Mouse (Mus musculus): ENCODE results near the gene Bcl11a.
A peak's percentile ranks its signal among the peaks of the same experiment; 100 is the strongest.

Bcl11a gene

DNA sequence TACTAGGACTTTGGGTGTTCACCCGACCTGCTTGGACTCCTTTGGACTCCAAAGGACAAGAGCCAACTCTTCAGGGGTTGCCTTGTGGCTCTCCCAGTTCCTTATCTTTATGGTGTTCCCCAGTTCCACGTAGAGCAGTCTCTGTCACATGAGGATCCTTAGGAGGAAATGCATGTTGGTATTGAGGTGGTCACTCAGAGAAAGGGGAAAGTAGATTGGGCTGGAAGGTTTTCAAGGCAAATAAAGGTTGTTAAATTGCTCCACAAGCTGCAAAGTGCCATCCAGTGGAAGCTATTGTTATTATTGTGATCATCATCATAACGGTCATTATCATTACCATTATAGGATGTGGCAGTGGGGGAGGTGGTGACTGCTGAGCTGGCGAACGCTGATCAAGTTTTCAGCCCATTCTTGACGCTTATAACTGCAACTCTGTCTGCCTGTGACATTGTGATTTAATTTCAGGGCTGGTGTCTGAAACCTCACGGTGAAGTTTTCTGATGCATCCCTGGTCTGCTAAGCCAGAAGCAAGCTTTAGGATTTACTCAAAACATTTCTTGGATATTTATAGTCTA lies 52.4 kb downstream of the Bcl11a start:
- DNase-seq (ENCODE audit: low spot score in 2 of 2) = no peak

DNA sequence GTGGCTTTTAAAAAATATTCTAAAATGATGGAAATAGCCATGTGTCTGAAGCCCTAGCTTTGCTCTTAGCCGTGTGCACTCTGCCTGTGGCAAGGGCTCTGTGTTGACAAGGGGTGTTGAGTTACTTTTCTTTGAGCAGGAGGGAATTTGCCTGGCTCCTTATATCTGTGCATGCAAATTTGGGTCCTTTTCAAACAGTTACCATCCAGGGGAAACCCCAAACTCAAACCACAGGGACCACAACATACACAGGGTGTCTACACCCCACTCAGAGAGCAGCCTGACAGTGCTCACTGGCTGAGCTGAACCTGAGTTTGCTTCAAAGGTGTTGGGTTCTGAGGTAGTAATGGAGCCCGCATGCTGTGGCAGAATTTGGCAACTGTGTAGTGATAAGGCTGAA lies 54.0 kb downstream of the Bcl11a start:
- peak; percentile 84 to 87 for DNase-seq (ENCODE audit: low spot score in 2 of 2)

DNA sequence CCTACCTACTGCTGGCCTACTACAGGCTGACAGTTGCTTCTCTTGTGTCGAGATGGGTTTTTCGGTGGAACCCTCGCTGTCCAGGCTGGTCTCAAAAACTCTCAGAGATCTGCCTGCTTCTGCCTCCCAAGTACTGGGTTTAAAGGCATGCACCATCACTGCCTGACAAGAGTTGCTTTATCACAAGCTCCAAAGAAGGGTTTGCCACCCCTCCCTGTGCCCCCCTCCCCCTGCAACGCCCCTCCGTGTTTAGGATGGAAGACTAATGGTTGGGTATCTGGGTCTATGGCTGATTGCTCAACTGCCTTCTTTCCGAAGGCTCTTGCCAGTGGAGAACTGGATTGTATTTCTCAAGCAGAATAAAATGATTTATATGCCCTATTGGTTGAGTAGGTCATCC lies 54.5 kb downstream of the Bcl11a start:
- no peak for DNase-seq (ENCODE audit: low spot score in 2 of 2)

DNA sequence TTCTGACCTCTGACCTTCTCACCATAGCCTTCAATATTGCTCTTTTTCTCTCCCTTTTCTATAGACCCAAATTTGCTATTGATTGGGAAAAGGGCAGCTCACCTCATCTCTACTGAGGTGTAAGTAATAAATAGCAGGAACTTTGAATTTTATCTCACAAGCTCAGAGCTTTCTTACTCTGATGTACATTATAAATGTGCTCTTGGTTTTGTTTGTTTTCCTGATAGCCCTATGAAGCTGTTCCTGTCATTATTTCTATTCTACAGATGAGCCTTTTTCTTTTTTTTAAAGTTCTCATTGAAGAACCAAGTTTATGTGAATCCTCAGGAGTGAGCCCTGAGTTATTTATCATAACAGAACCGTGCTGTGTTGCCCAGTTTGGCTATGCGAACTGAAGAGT lies 55.0 kb downstream of the Bcl11a start:
- no peak for DNase-seq (ENCODE audit: low spot score in 2 of 2)

DNA sequence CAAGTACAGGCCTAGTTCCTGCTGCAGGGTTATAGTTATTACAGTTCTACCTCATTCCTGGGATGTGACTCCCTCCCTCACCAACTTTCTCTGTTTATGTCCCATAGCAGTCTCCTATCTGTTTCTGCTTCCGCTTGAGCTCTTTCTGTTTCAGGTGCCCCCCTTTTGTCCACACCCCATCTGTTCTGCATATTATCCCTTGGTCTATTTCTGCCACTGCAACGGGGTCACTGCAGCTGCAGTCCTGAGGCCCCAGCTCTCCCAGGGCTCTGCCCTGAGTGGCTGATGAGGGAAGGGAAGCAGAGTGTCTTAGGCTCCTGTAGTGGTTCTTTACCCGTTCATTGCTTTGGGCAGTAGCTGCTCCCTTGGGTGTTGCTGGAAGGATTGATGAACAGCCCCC lies 55.6 kb downstream of the Bcl11a start:
- peak in 1 of 2 experiments; percentile 23 for DNase-seq (ENCODE audit: low spot score in 2 of 2)

DNA sequence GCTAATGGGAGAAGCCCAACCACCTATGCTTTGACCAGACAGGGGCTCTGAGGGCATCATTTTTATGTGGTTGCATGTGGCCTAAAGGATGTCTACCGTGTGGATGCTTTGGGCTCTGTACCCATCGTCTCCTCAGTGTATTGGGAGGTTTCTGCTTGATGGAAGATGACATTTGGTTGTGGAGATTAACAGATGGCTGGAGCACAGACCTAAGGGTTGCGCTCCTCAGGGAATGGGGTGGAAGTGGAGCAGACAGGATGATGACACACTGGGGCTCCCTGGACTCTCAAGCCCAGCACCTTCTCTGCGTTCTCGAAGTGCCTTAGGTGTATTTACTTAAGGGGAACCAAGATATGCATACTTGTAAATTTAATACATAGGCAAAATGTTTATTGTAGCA lies 56.1 kb downstream of the Bcl11a start:
- DNase-seq (ENCODE audit: low spot score in 2 of 2) = no peak

DNA sequence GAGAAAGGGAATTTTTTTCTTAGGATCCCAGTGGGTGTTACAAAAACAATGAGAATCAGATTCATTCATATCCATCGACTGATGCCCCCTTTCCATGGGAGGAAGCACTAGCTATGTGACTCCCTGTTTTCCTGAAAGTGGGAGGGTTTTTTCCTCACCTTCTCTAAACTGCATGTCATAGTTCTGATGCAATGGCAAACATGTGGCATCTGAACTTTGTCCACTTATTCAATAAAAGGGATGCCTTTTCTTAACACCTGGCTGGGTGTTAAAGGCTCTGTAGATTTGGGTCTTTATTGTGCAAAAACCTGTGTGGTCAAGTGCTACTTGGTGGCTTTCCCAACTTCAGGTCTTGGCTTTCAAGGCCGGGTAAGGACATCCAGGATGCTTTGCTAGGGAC lies 57.4 kb downstream of the Bcl11a start:
- no peak for DNase-seq (ENCODE audit: low spot score in 2 of 2)

DNA sequence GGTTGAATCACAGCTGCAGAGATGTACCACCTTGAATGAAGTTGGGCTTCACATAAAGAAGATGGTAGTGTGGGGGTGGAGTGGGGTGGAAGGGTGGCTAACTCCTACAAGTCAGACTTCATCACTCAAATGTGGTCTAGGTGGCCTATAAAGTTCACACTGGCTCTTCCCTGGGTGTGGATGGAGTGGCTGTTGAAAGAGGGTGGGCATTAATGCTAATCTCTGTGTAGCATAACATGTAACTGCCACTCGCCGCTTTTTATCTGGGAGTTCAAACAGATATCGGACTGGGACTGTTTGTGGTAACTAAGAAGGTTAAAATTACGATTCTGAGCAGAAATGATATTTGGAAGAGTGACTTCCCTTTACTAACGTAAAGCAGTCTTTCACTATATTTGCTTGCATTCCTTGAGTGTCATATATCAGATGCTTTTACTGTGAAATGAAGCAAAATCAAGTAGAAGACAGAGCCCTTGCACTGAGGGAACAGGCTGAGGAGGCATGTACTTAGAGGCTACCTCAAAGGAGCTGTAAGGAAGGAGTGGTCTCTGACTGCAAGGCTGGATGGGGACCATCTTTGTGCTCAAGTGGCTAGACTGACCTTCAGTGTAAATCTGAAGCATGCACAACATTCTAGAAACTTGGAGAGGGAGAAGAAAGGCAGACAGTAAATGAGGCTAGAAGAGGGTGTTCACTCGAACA lies 58.4 kb downstream of the Bcl11a start:
- peak; percentile 16 to 52 for DNase-seq (ENCODE audit: low spot score in 2 of 2)

DNA sequence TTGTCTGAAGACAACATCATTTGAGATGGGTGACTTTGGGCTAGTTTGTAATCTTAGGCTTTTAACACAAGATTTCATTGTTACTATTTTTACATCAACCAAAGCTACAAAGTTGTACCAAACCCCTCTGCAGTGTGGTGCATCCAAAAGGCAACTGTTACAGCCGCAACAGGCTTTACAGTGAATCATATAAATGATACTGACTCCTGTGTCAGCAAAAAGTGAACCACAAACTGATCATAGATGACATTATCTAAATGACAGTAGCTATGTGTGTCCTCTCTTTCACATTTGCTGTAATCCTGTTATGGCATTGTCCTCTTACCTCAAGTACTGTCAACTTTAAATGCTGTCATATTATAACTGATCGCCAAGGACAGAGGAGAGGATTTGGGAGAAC lies 60.0 kb downstream of the Bcl11a start:
- DNase-seq (ENCODE audit: low spot score in 2 of 2) = no peak

DNA sequence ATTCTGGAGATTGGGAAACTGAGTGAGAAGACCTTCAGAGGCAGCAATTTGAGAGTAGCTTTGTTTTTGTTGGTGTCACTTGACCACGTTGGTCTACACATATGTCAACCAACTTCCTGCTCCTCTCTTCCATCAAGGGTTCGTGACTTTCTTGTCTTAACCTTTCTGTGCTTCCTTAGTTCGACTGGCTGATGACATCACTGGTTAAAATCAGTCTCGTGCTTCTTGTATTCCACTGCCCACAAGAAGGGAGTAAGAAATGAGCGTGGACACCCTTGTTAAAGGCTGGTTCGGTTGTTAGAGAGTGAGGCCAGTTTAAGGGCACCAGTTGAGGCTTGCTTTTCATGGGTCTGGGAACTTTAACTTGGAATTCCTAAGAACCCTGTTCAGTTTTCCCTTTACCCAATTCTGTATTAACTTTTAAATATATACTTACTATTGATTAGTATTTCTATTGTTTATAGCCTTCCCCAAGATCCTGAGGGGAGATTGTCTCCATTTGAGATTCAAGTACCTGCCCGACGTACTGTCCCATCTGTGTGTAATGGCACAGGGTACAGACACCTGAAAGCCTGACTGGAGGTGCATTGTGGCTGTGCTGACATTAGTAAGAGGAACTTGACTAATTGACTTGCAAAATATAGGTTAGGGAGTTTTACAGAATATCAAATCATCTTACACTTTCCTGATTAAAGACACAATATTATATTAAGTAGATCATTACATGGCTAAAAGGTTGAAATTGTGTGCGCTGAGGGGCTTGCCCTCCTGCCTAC lies 60.9 kb downstream of the Bcl11a start:
- peak; percentile 54 to 62 for DNase-seq (ENCODE audit: low spot score in 2 of 2)

DNA sequence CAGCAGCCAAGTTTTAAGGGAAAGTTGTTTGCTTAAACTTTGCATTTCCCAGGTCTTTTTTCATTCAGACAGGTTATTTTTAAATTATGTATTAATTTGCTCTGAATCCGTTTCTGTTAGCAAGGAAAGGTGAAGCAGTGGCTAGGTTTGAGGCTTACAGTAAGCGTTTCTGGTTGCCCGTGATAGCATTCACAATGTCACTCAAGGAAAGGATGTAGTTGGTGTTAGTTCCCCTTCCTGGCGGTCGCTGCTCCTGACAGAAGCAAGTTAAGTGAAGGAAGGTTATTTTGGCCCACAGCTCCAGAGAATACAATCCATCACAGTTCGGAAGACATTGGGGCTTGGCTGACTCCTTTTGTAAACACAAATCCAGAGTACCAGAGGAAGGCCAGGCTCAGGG lies 61.6 kb downstream of the Bcl11a start:
- DNase-seq (ENCODE audit: low spot score in 2 of 2) = peak; percentile 45 to 54

DNA sequence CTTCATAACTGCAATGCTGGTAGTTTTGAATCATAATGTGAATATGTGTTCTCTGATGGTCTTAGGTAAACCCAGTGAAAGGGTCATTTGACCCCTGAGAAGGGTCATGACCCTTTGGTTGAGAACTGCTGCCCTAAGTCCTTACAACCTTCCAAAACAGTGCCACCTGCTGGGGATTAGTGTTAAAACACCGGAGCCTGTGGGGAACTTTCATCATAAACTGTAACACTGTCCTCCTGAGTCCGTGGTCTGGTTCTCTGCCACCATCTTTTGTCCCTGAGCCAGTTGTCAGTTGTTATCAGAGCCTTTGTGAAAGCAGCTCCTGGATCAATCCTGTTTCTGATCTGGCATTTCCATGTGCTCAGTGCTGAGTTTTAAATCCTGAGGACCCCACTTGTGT lies 62.1 kb downstream of the Bcl11a start:
- no peak for DNase-seq (ENCODE audit: low spot score in 2 of 2)

DNA sequence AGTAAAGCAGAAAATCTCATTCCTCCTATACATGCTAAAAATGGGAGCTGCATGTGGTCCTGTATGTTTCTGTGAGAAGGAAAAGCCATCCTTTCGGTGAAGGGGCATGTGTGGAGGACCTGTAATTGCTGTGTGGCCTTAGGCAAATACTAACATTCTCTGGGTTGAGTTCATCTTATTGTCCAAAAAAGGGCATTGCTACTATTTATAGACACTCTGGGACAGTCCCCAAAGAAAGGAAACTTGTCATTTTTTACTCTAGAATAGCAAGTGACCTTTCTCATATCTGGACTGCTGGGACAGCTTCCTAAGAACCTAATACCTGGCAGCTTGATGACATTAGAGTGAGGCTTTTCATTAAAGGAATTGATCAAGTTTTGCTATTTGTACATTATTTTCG lies 63.1 kb downstream of the Bcl11a start:
- DNase-seq (ENCODE audit: low spot score in 2 of 2) = no peak

DNA sequence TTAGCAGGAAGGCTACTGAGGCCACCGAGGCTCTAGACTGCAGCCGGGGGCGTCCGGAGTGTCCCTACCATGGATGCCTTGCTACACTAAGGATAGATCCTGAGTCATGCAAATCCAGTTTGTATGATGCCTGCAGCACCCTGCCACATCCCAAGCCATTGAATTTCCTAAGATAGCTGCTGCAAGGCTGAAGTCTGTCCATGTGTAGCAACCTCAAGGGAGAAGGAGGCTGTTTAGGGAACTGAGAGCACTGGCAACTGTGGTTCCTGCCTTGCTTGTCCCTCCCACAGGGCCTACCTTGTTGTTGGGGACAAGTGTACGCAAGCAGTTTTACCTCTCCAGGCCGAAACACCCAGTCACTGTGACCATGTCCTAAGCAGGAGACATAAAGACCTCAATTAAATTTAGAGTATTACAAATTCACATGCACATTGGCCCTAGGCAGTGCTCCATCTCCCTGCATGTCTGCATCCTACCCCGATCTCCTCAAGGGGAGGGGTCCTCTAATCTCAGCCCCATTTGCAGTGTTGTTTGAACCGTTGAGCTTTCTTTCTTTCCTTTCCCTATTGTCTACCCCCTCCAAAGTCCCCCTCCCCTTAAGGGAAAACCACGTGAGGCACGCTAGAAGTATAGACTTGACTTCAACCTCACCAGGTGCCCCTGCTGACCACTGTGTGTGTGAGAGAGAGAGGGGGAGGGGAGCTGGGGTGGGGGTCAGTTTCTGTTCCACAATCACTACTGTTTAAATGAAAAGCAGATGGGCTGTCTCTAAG lies 63.8 kb downstream of the Bcl11a start:
- peak; percentile 83 for DNase-seq (ENCODE audit: low spot score in 2 of 2)

DNA sequence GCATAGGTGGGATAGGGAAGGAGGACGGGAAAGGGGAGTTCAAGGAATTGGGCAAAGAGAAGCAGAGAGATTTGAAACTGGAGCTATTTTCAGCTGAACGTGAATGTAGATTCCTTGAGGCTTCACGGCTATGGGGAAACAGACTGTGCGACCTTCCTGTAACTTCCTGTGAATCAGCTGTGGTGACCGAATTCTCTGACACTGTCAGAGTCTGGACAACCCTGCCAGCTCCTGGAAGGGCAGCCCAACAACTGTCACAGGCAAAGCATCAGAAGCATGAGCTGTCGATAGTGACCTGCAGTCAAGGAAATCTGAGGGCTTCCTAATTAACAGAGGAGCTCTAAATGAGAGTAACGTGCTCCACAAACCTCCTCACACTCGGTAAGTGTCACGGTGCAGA lies 64.5 kb downstream of the Bcl11a start:
- peak in 1 of 2 experiments; percentile 19 for DNase-seq (ENCODE audit: low spot score in 2 of 2)

DNA sequence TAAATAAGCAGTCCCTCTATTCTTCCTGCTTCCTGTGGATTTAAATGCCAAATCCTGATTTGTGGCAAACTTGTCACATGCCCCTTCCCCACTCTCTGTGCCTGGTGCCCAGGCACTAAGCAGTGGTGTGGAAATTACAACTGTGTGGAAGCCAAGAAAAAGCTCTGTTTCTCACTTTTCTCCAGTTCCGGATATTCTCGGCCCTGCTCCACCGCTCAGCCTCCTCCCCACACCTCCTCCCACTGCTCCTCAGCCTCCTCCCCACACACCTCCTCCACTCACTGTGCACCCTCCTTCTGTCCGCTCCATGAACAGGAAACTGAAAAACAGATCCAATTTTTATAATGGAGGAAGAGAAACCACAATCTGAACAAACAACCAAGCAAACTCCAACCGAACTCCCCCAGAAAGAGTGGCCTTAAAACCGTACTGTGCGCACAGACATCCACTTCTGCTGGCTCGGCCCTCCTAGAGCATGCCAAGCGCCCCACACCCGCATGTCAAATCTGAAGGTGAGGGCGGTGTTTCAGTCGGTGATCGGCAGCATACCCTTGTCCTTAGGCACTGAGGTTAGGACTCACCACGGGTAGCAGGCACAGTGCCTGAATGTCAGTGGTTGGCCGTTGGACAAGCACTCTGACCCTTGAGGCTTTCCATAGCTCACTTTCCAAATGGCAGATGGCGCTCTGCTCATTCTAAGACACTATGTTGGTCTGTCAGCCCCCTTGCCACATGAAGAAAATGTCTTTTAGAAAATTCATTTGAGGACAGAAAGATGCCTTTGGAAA lies 66.5 kb downstream of the Bcl11a start:
- no peak for DNase-seq (ENCODE audit: low spot score in 2 of 2)

DNA sequence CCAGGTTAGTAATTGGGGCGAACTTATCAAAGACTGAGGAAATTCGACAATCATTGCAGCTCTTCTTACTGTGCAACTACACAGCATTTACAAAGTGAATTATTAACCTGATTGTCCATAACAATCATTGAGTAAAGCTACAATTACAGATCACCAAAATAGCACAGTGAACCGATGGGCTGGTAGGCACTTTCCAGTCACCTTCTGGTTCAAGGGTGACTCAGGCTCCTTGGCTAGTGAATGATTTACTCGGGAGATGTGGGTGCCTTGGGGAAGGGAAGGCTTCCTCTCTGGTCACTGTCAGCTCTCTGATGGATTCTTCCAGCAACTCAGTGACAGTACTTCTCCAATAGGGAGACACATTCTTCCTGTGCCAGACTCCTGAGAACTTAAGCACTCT lies 68.2 kb downstream of the Bcl11a start:
- DNase-seq (ENCODE audit: low spot score in 2 of 2) = no peak

DNA sequence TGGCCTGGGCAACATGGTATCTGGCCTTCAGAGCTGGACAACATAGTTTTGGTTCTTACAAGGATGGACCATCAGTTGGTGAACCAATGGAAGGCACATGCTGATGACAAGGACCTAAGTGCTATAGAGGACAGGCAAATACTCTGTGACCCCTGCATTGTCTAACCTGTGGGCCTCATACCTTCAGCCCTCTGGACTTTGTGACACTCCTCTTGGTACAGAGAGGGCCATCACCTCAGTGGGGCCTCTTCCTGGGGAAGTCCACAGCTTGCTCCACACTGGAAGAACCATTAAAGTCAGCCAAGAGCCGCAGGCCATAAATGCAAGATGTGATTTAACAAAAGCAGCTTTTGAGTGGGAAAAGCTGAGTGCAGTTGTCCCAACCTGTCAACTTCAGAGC lies 68.6 kb downstream of the Bcl11a start:
- DNase-seq (ENCODE audit: low spot score in 2 of 2) = no peak

DNA sequence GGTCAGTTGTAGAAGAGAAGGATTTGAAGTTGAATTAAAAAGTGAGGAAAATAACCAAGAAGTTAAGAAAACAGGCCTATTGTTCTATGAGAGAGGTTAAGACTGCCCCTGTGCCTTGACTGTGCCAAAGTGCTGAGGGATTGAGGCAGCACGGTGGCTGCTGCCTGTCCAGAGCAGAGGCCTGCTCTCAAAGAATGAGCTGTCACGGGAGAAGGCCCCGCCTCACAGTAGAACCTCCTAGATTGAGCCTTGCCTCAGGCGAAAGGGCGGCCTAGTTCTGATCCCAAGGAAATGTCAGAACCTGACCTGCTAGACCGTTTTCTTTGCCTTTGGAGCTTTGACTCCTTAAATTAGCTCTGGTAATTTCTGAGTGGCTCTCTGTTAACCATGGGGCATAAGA lies 69.8 kb downstream of the Bcl11a start:
- DNase-seq (ENCODE audit: low spot score in 2 of 2) = no peak

DNA sequence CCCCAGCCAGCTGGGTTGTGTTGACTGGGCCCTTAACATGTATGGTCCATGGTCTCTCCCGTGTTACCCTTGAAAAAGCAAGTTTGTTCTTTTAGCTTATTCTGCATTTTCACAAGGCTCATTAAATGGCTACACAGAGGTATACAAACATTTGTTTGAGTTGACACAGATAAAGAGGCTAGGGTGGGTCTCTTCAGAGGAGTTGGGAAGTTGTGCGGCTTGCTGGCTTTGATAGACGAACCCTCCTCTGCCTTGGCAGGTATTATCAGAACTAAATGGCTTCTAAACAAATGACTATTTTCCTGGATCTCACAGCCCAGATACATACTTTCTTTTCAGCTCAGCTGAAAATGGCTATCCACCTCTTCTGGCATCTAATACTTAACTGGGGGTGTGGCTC lies 70.7 kb downstream of the Bcl11a start:
- no peak for DNase-seq (ENCODE audit: low spot score in 2 of 2)

DNA sequence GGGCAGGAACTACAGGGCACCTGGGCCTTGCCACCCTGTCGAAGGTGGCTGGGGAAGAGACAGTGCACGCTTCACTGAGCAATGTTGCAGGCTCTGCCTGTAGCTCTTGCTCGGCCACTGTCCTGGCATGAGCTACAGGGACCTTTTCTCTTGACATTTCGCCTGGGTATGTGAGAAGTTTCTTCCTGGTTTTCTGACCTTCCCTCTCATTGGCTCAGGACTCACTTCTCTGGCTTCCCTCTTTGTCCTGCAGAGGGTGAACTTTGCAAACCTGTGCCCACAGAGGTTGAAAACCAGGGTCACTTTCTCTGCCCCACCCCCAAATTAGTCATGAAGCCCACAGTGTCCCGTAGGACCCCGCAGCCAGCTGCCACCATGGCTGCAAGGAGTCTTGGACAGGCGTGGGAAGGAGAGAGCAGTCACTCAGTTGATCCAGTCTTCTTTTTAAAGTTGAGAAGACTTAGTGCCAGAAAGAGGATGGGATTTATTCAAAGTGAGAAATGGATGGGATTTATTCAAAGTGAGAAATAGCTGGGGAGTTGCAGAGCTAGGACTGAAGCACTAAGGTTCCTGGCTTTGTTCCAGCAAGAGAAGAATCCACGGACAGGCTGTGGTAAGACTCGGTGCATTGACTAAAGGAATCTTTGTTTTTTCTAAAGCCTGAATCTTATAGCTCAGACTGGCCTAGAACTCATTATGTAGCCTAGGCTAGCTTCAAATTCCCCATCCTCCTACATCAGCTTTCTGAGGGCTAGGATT lies 71.8 kb downstream of the Bcl11a start:
- DNase-seq (ENCODE audit: low spot score in 2 of 2) = peak in 1 of 2 experiments; percentile 27

Measured in spleen, postnatal 36 days (tissue).